Mouse (Mus musculus): ENCODE measurements around the gene Rerg.

Rerg gene

GRCm38 (mm10) chr6:137135506-137136391 lies 34.5 kb downstream of the Rerg start:
- in situ Hi-C loops (cut with MboI, MseI): no loop called here

- in situ Hi-C loops (cut with MboI, MseI): no loop called here
Observed at GRCm38 (mm10) chr6:137131794-137132193, 38.5 kb downstream of the Rerg start.

- in situ Hi-C loops (cut with MboI, MseI): no loop called here
Observed at GRCm38 (mm10) chr6:137131349-137131748, 38.9 kb downstream of the Rerg start.

- in situ Hi-C loops (cut with MboI, MseI): no loop called here
Observed at GRCm38 (mm10) chr6:137126861-137127260, 43.4 kb downstream of the Rerg start.

DNA sequence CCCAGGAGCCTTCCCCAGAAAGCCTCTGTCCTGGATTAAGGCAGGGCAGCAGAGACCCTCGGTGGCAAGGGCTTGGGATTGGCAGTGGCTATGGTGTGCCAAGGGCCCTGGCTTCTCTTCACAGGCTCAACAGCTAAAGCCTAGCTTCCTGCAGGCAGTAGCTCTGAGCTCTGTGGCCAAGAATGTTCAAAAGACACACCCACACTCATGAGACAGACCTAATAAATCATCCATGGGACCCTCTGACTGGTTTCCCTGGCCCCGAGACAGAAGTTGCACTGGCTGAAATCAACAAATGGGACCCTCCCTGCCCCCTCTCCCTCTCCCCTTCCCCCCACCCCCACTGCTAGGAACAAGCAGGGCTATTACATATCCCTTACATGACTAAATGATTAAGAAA lies 44.1 kb downstream of the Rerg start:
- in situ Hi-C loops (cut with MboI, MseI): no loop called here

- in situ Hi-C loops (cut with MboI, MseI): no loop called here
Observed at GRCm38 (mm10) chr6:137125433-137125832, 44.9 kb downstream of the Rerg start.

DNA sequence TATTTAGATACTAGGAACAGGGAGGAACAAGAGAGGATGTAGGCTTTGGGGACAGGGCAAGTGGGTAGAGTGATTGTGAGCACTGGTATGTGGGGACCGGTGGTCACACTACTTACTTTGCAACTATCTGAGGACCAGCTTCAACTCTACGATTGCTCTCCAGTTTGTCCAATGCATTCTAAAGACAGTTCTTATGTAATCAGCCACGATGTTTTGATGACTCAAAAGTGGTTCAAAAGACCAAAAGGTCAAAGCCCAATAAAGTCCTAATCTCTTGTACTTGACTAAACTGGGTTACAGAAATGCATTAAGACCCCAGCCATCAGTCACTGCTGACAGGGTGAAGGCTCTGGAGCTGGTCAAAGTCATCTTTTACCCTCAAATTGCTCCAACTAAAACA lies 45.3 kb downstream of the Rerg start:
- in situ Hi-C loops (cut with MboI, MseI): no loop called here

GRCm38 (mm10) chr6:137116849-137117473 lies 53.3 kb downstream of the Rerg start:
- in situ Hi-C loops (cut with MboI, MseI): no loop called here

GRCm38 (mm10) chr6:137114859-137115258 lies 55.4 kb downstream of the Rerg start:
- in situ Hi-C loops (cut with MboI, MseI): no loop called here

DNA sequence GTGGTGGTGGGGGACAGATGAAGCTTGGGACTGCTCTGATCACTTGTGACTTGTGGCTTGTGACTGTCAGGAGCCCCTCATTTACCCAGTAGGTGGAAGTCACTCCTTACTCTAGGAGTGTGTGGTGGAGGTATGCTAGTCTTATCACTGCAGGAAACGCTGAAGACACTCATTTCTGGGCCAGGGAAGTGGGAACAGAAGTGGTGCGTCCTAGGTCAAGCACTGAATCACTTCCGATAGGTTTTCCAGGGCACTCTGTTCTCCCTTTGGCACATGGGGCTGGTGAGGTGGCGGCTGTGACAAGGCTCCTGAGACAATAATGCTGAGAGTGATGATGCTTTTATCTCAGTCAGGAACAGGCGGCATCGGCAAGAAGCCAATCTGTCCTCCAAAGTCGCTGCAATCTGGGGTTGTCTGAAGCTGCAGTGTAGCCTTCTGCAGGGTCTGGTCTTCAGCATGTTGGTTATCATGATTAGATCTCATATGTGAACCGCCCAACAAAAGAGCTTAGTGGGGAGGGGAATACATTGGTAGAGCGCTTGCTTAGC lies 59.0 kb downstream of the Rerg start:
- in situ Hi-C loops (cut with MboI, MseI): no loop called here

GRCm38 (mm10) chr6:137110778-137111174 lies 59.5 kb downstream of the Rerg start:
- in situ Hi-C loops (cut with MboI, MseI): no loop called here

GRCm38 (mm10) chr6:137109811-137110777 lies 60.2 kb downstream of the Rerg start:
- in situ Hi-C loops (cut with MboI, MseI): no loop called here

DNA sequence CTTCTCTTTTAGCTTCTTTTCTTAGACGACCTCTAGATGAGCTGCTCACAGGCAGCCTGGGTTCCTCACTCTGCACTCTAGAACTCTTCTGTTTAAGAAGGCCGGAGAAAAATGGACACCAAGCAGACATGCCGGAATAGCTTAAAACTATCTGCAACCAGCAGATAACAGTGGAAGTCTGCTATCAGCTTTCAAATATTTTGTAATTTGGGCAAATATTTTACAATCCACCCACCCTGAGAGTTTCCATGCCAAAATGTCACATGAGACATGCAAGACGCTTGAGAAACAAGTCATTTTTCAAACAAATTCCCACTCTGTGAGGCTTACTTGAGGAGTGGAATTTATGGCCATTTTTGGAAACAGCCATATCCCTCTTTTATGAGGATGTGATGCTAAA lies 65.0 kb downstream of the Rerg start:
- in situ Hi-C loops (cut with MboI, MseI): no loop called here

- in situ Hi-C loops (cut with MboI, MseI): no loop called here
Observed at GRCm38 (mm10) chr6:137102662-137103179, 67.6 kb downstream of the Rerg start.

- in situ Hi-C loops (cut with MboI, MseI): no loop called here
Observed at GRCm38 (mm10) chr6:137101886-137102661, 68.2 kb downstream of the Rerg start.

DNA sequence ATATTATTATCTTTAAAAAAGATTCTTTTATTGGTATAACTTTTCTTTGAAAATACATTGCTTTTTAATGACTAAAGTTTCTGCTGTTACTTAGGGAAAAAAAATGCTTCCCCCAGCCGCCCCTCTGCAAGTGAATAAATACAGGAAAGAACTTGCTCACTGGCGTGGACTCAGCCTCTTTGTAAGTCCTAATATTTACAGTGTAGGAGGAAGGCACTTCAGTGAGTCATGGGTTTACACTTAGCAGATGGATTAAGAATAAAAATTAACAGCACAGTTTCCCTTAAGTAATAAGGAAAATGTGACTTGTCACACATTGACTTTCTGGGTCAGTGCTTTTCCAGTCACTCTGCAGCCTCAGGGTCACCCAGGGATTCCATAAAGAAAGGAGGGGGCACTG lies 70.0 kb downstream of the Rerg start:
- in situ Hi-C loops (cut with MboI, MseI): no loop called here

- in situ Hi-C loops (cut with MboI, MseI): loop anchor here (5.0 kb wide), 1 partner anchor 74 kb away; the partner anchor contains the start of gene Rerg
Observed at GRCm38 (mm10) chr6:137098232-137099191, 71.8 kb downstream of the Rerg start.

DNA sequence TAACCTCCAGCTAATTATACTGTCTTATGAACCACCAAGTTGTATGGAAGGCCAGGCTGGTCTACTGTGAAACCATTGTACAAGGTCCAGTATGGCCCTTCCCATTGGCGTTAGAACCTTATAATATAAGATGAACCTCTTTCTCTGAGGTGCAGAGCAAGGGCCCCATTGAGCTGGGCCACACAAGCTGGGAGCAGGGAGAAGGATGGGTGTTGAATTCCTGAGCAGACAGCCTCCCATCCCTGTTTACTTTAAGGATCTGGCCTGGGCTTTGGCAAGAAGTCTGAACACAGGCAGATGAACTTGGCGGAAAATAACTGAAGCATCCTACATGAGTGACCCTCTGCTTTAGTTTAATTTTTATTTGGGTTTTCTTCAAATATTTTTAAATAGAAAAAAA lies 75.8 kb downstream of the Rerg start:
- in situ Hi-C loops (cut with MboI, MseI): no loop called here

- in situ Hi-C loops (cut with MboI, MseI): no loop called here
Observed at GRCm38 (mm10) chr6:137088469-137088868, 81.8 kb downstream of the Rerg start.
